Mouse (Mus musculus): Measurements from ENCODE around the gene Ralb. TPM values are rescaled to one million over a fixed set of nuclear protein-coding genes. Genes with fewer than 3 reads are reported as not detected.

The Ralb gene
- polyA plus RNA-seq, 1 experiment from 2014 or later = 151 TPM

DNA sequence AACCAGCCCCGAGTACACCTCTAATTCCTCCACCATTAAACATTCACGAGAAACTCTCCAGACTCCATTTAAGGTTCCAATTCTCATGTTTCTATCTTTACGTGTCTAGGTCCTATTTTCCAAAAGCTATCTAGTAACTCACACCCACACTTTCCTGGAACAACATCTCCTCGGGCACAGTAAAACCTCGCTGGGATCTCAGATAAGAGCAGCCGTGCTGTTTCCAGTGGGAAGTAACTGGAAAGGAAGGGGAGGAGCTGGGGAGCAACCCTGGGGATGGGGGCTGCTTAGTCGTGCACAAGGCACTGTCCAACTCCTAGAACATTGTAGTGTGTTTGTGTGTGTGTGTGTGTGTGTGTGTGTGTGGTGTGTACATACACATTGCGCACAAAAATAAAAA is 2.7 kb downstream of the Ralb start:
- Histone ChIP-seq H3K9me3 (ENCODE audit: low read length) (no peaks in the 10 kb centered on the region), H3K27ac (ENCODE audit: low read length) (no peak overlapping the region), H3K36me3 (ENCODE audit: insufficient read depth, low read length) (no peaks in the 10 kb centered on the region), H3K4me2 (replicated peaks; ENCODE audit: low read depth, low read length) (no peak overlapping the region), H3K27me3 (replicated peaks; ENCODE audit: insufficient read depth, low read length) (no peaks in the 10 kb centered on the region), H3K9ac (replicated peaks; ENCODE audit: low read depth) (no peak overlapping the region), H3K4me3 (ENCODE audit: low read depth, low read length) (no peak overlapping the region), H3K4me1 (ENCODE audit: insufficient read depth, low read depth, low read length) (peaks cover 23% of the 10 kb centered on the region)
- no peak for TF ChIP-seq EP300 (IDR thresholded peaks at IDR 0.05)
- no peak for TF ChIP-seq CTCF (IDR thresholded peaks at IDR 0.05)
- 47% methylated on average over 8 of the region's 8 CpGs for WGBS
- DNase-seq (ENCODE audit: low spot score) = no peak
- no peak for ATAC-seq

DNA sequence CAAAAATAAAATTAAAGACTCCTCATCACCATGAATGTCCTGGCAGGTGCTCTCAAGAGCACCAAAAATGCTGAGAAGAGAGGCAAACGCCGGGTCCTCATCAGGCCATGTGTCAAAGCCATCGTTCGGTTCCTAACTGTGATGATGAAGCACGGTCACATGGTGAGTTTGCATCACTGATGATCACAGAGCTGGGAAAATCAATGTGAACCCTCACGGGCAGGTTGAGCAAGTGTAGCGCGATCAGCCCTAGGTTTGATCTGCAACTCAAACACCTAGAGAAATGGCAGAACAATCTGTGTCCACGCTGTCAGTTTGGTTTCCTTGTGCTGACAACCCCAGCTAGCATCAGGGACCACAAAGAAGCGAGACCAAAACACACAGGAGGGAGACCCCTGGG is 5.1 kb downstream of the Ralb start:
- TF ChIP-seq CTCF (IDR thresholded peaks at IDR 0.05) = no peak
- WGBS = 91% methylated on average over 10 of the region's 10 CpGs
- DNase-seq (ENCODE audit: low spot score) (no peak), ATAC-seq (no peak)
- no peak overlapping the region for H3K4me3 ChIP-seq (ENCODE audit: low read depth, low read length)
- H3K4me1 ChIP-seq (ENCODE audit: insufficient read depth, low read depth, low read length) = peaks cover 16% of the 10 kb centered on the region
- H3K27ac ChIP-seq (ENCODE audit: low read length) = no peak overlapping the region
- no peaks in the 10 kb centered on the region for H3K36me3 ChIP-seq (ENCODE audit: insufficient read depth, low read length)
- no peaks in the 10 kb centered on the region for H3K9me3 ChIP-seq (ENCODE audit: low read length)
- no peak overlapping the region for H3K9ac ChIP-seq (replicated peaks; ENCODE audit: low read depth)
- H3K4me2 ChIP-seq (replicated peaks; ENCODE audit: low read depth, low read length) = no peak overlapping the region
- no peaks in the 10 kb centered on the region for H3K27me3 ChIP-seq (replicated peaks; ENCODE audit: insufficient read depth, low read length)

DNA sequence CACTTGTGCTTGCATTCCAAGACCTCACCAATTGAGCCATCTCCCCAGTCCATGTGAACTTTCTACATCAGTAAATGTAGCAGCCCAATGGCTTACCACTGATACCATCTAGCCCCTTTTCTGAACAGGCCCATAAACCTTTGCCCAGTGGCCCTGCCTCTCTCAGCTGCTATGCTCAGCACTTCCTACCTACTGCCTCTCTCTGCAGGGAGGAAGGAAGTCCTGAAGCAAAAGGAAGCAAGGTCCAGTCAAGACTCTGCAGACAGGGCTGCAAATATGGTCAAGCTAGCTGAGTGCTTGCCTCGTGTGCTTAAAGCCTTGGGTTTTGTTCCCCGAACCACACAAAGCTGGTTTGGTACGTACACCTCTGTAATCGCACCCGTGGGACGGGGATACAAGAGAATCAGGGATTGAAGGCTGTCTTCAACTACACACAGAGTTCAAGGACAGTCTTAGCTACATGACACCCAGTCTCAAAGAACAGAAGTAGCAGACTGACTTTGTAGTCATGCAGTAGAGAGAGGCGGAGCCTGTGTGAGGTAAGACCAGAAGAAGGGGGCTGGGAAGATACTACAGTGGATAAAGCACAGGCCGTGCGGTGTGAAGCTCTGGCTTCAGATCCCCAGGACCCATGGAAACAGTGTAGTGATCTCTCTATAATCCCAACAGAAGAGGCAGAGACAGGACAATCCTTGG is 5.9 kb downstream of the Ralb start:
- WGBS = 75% methylated on average over 9 of the region's 9 CpGs
- ATAC-seq (no peak), DNase-seq (ENCODE audit: low spot score) (no peak)
- Histone ChIP-seq H3K4me2 (replicated peaks; ENCODE audit: low read depth, low read length) (no peak overlapping the region), H3K27ac (ENCODE audit: low read length) (peak overlapping the region; percentile 0; the same call in 1 of the 2 replicates), H3K4me3 (ENCODE audit: low read depth, low read length) (no peak overlapping the region), H3K36me3 (ENCODE audit: insufficient read depth, low read length) (no peaks in the 10 kb centered on the region), H3K9me3 (ENCODE audit: low read length) (no peaks in the 10 kb centered on the region), H3K27me3 (replicated peaks; ENCODE audit: insufficient read depth, low read length) (no peaks in the 10 kb centered on the region), H3K9ac (replicated peaks; ENCODE audit: low read depth) (no peak overlapping the region), H3K4me1 (ENCODE audit: insufficient read depth, low read depth, low read length) (peaks cover 16% of the 10 kb centered on the region)
- TF ChIP-seq EP300 (IDR thresholded peaks at IDR 0.05) = no peak
- no peak for TF ChIP-seq CTCF (IDR thresholded peaks at IDR 0.05)

DNA sequence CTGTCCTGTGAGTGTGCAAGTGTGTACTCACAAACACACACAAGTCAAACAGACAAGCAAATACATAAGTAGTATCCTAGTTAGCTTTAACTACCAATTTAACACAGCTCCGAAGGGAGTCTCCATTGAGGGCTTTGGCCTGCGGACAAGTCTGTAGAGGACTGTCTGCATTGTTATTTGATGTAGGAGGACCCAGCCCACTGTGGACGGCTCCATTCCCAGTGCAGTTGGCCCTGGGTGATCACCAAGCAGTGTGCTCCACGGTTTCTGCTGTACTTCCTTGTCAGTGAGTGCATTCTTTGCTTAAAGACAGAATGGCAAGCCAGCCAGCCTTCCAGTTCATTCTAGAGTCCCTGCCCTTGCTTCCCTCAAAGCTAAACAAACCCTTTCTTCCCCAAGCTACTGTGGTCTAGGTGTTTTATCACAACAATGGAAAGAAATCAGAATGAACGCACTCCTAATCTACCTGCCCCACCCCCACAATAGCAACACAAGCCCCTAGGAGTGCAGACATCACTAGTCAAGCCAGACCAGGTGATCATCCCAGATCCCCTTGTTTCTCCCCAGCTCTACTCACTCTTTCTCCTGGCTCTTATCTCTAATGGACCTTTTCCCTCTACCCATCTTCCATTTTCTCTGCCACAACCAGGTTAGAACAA is 7.1 kb downstream of the Ralb start:
- H3K4me1 ChIP-seq (ENCODE audit: insufficient read depth, low read depth, low read length) = peaks cover 11% of the 10 kb centered on the region; the same call in 1 of the 2 replicates
- no peak overlapping the region for H3K9ac ChIP-seq (replicated peaks; ENCODE audit: low read depth)
- no peak overlapping the region for H3K4me3 ChIP-seq (ENCODE audit: low read depth, low read length)
- no peak for DNase-seq (ENCODE audit: low spot score)
- H3K27me3 ChIP-seq (replicated peaks; ENCODE audit: insufficient read depth, low read length) = no peaks in the 10 kb centered on the region
- no peaks in the 10 kb centered on the region for H3K36me3 ChIP-seq (ENCODE audit: insufficient read depth, low read length)
- no peak overlapping the region for H3K4me2 ChIP-seq (replicated peaks; ENCODE audit: low read depth, low read length)
- no peak overlapping the region for H3K27ac ChIP-seq (ENCODE audit: low read length)
- no peak for TF ChIP-seq CTCF (IDR thresholded peaks at IDR 0.05)
- no peaks in the 10 kb centered on the region for H3K9me3 ChIP-seq (ENCODE audit: low read length)
- no peak for ATAC-seq
- WGBS = 70% methylated on average over 5 of the region's 5 CpGs

DNA sequence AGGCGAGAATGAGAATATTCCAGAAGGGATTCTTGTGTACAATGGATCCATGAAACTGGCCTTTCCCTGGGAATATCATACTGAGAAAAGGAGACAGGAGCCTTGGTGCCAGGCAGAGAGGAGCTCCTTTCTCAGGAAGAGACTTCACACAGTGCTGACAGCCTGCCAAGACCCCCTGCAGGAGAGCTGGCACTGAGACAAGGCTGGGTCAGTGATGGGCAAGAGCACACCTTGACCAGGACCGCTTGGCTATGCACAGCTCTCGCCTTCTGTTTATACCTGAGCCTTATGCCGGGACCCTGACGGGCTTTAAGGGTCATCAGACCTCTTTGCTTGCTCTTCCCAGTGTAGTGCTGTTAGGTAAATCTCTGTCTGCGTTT is 9.2 kb downstream of the Ralb start:
- TF ChIP-seq CTCF (IDR thresholded peaks at IDR 0.05) (no peak), EP300 (IDR thresholded peaks at IDR 0.05) (no peak)
- H3K4me3 ChIP-seq (ENCODE audit: low read depth, low read length) = no peak overlapping the region
- H3K4me1 ChIP-seq (ENCODE audit: insufficient read depth, low read depth, low read length) = peaks cover 26% of the 10 kb centered on the region
- H3K27me3 ChIP-seq (replicated peaks; ENCODE audit: insufficient read depth, low read length) = no peaks in the 10 kb centered on the region
- 86% methylated on average over 6 of the region's 6 CpGs for WGBS
- H3K36me3 ChIP-seq (ENCODE audit: insufficient read depth, low read length) = no peaks in the 10 kb centered on the region
- H3K4me2 ChIP-seq (replicated peaks; ENCODE audit: low read depth, low read length) = no peak overlapping the region
- H3K9ac ChIP-seq (replicated peaks; ENCODE audit: low read depth) = no peak overlapping the region
- H3K27ac ChIP-seq (ENCODE audit: low read length) = no peak overlapping the region
- no peaks in the 10 kb centered on the region for H3K9me3 ChIP-seq (ENCODE audit: low read length)
- ATAC-seq (no peak), DNase-seq (ENCODE audit: low spot score) (no peak)

DNA sequence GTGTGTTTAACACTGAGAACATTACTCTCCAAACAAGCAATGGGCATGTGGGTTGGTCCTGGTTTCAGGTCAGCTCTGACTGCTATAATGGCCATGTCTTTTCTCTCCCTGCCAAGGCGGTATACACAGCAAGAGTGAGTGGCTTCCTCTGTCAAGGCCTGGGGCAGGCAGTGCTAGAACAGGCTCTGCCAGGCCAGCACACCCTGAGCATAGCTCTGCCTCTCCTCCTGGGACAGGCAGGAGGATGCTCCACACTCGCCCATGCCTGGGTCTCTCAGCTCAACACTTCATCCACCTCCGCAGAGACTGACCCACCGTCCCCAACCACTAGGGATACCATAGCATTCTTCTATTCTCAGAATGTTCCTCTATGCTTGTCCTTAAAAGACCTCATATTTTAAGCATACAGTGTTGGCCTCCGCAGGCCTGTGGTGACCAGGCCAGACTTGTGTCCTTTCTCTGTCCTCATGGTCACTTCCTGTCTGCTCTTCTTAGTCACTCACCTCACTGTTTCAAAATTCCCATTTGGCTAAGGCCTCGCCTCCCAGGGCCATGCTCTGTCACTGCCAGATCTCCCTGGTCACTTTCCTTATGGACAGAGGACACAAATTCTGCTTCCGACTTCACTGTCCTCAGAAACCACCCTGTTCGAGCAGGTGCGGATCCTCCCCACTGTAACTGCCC is 9.7 kb downstream of the Ralb start:
- no peak overlapping the region for H3K4me2 ChIP-seq (replicated peaks; ENCODE audit: low read depth, low read length)
- H3K4me3 ChIP-seq (ENCODE audit: low read depth, low read length) = no peak overlapping the region
- no peaks in the 10 kb centered on the region for H3K9me3 ChIP-seq (ENCODE audit: low read length)
- H3K4me1 ChIP-seq (ENCODE audit: insufficient read depth, low read depth, low read length) = peaks cover 26% of the 10 kb centered on the region
- WGBS = 91% methylated on average over 9 of the region's 9 CpGs
- TF ChIP-seq EP300 (IDR thresholded peaks at IDR 0.05) (no peak), CTCF (IDR thresholded peaks at IDR 0.05) (no peak)
- no peaks in the 10 kb centered on the region for H3K27me3 ChIP-seq (replicated peaks; ENCODE audit: insufficient read depth, low read length)
- no peaks in the 10 kb centered on the region for H3K36me3 ChIP-seq (ENCODE audit: insufficient read depth, low read length)
- ATAC-seq = 0 out of 2 replicates have a peak, but pooled peaks have one; percentile 22
- 0 out of 2 replicates have a peak overlapping the region, but pooled peaks have one; percentile 57 for H3K27ac ChIP-seq (ENCODE audit: low read length)
- no peak overlapping the region for H3K9ac ChIP-seq (replicated peaks; ENCODE audit: low read depth)
- DNase-seq (ENCODE audit: low spot score) = peak; percentile 26
